Mouse (Mus musculus) kidney, adult 2 months (tissue): ENCODE measurements around the gene 1700012A03Rik.

Source experiments
- CTCF ChIP-seq: fragments of 200-500 bp; conservative IDR thresholded peaks from 2 replicates; pipeline ENCODE4 v1.5.1; 2011; ENCODE audit warnings: low read depth, mild to moderate bottlenecking, control low read depth, low read length, moderate library complexity, mixed read lengths; ENCODE audit not compliant: insufficient read depth, insufficient read length
- POLR2A ChIP-seq: fragments of 200-500 bp; IDR thresholded peaks from one replicate; pipeline ENCODE4 v1.6.1; 2011; ENCODE audit warnings: low read depth, low read length, control low read depth

DNA sequence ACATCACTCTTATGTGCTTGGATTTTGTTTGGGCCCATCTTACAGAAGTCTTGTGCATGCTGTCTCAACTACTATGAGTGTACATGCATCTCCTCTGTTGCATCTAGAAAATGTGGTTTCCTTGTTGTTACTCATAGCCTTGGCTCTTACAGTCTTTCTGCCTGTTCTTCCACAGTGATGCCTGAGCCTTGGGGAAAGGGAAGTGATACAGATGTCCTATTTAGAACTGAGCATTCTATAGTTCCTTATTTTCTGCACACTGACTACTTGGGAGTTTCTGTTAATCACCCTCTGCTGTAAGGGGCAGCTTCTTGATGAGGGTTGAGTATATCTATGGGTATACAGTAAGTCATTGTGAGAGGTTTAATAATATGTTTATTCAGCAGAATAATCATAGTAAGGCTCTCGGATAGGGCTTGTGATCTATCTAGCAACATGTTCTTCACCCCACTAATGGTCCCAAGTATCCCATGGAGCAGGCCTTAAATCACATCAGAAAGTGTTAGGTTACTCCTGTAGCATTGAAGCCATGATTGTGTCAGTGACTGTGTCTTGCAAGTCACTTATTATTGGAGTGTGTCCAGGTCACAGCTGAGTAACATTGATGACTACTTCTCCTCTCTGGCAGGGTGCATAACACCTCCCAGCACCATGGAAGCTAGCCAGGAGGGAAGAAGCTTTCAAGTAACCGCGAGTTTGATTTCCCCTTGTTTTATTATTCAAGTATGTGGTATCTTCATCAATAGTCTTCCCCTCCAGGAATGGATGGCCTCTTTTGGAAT is 21.6 kb upstream of the 1700012A03Rik start:
- TF ChIP-seq CTCF: no peak
- TF ChIP-seq POLR2A: no peak
